Mouse (Mus musculus) CH12.LX (cell line): ENCODE measurements around the gene Mapre1. TPM values are rescaled to one million over a fixed set of nuclear protein-coding genes. Genes with fewer than 3 reads are reported as not detected.

Source experiments
- DNase-seq: peaks from one replicate; pipeline ENCODE4 v3.0.0-alpha.2; 2013; ENCODE audit errors: extremely low read depth
- H3K27ac ChIP-seq: 2 replicates; pipeline ENCODE4 v1.5.1; 2012; ENCODE audit warnings: low read depth, mild to moderate bottlenecking, control low read depth, moderate library complexity; ENCODE audit not compliant: insufficient read depth
- H3K27me3 ChIP-seq: replicated peaks from 2 replicates; pipeline ENCODE3; 2012; ENCODE audit warnings: inconsistent platforms
- H3K36me3 ChIP-seq, 2 experiments: replicated peaks in 1 of 2; 2 replicates each; pipeline versions ENCODE3 to v1.6.1; 2012; ENCODE audit warnings: inconsistent platforms in 1 of 2, low read length in 1 of 2, mild to moderate bottlenecking in 1 of 2, mixed read lengths in 1 of 2, moderate library complexity in 1 of 2; ENCODE audit not compliant: control insufficient read depth in 1 of 2, insufficient read depth in 1 of 2
- H3K4me1 ChIP-seq, 2 experiments: 2 replicates each; pipeline ENCODE4 v1.6.1; 2012; ENCODE audit warnings: inconsistent platforms in 1 of 2, moderate library complexity in 1 of 2; ENCODE audit not compliant: insufficient read depth in 2 of 2, control insufficient read depth in 1 of 2
- H3K4me2 ChIP-seq: 2 replicates; pipeline ENCODE4 v1.6.1; 2012; ENCODE audit warnings: low read depth, mild to moderate bottlenecking, control low read depth; ENCODE audit not compliant: poor library complexity, insufficient read depth, severe bottlenecking
- H3K4me3 ChIP-seq, 3 experiments: fragments of 150-350 bp in 1 of 3; sonication (generic) in 1 of 3; replicated peaks in 1 of 3; 2 replicates each; pipeline versions ENCODE3 to v1.5.1; 2011 to 2012; ENCODE audit warnings: low read depth in 2 of 3, low read length in 2 of 3, mild to moderate bottlenecking in 2 of 3, moderate library complexity in 2 of 3, control low read depth in 1 of 3, improper control_type of control experiment in 1 of 3, inconsistent platforms in 1 of 3, mixed read lengths in 1 of 3; ENCODE audit not compliant: poor library complexity in 1 of 3
- H3K79me2 ChIP-seq: replicated peaks from 2 replicates; pipeline ENCODE4 v1.6.1; 2012; ENCODE audit warnings: mild to moderate bottlenecking, moderate library complexity; ENCODE audit not compliant: control insufficient read depth, poor library complexity, insufficient read depth, severe bottlenecking; ENCODE audit errors: extremely low read depth
- H3K9ac ChIP-seq: 2 replicates; pipeline ENCODE4 v1.6.1; 2012; ENCODE audit warnings: low read depth, mild to moderate bottlenecking, control low read depth, moderate library complexity; ENCODE audit not compliant: insufficient read depth
- H3K9me3 ChIP-seq: replicated peaks from 2 replicates; pipeline ENCODE3; 2012; ENCODE audit warnings: low read length, inconsistent platforms, mixed read lengths
- BHLHE40 ChIP-seq: IDR thresholded peaks from 2 replicates; pipeline ENCODE4 v1.6.1; 2011; ENCODE audit warnings: mild to moderate bottlenecking, low read depth, low read length, improper control_type of control experiment
- CHD1 ChIP-seq: IDR thresholded peaks from 2 replicates; pipeline ENCODE4 v1.6.1; 2012; ENCODE audit warnings: low read depth, low read length, improper control_type of control experiment, inconsistent platforms
- CHD2 ChIP-seq: IDR thresholded peaks from 2 replicates; pipeline ENCODE4 v1.6.1; 2011; ENCODE audit warnings: low read length, improper control_type of control experiment
- CTCF ChIP-seq, 2 experiments: IDR thresholded peaks in 1 of 2; conservative IDR thresholded peaks in 1 of 2; 2 replicates each; pipeline ENCODE4 v1.5.1; 2011 to 2012; ENCODE audit warnings: low read depth in 2 of 2, low read length in 2 of 2, improper control_type of control experiment in 1 of 2, inconsistent platforms in 1 of 2, mild to moderate bottlenecking in 1 of 2, moderate library complexity in 1 of 2
- E2F4 ChIP-seq: IDR thresholded peaks from 2 replicates; pipeline ENCODE4 v1.6.1; 2011; ENCODE audit warnings: low read depth, low read length, improper control_type of control experiment; ENCODE audit not compliant: insufficient replicate concordance
- ELF1 ChIP-seq: IDR thresholded peaks from 2 replicates; pipeline ENCODE4 v1.6.1; 2014; ENCODE audit warnings: low read depth, mild to moderate bottlenecking, inconsistent platforms, low read length, improper control_type of control experiment
- EP300 ChIP-seq: IDR thresholded peaks from 2 replicates; pipeline ENCODE4 v1.6.1; 2011; ENCODE audit warnings: low read length, improper control_type of control experiment
- ETS1 ChIP-seq: conservative IDR thresholded peaks from 2 replicates; pipeline ENCODE4 v1.6.1; 2012; ENCODE audit warnings: low read depth, mild to moderate bottlenecking, inconsistent platforms, low read length, improper control_type of control experiment, moderate library complexity
- GABPA ChIP-seq: IDR thresholded peaks from 2 replicates; pipeline ENCODE4 v1.6.1; 2012; ENCODE audit warnings: low read depth, low read length, improper control_type of control experiment, inconsistent platforms; ENCODE audit not compliant: insufficient replicate concordance
- HCFC1 ChIP-seq: IDR thresholded peaks from 2 replicates; pipeline ENCODE4 v1.6.1; 2012; ENCODE audit warnings: low read depth, mild to moderate bottlenecking, inconsistent platforms, low read length, improper control_type of control experiment
- IRF4 ChIP-seq: IDR thresholded peaks from 2 replicates; pipeline ENCODE4 v1.6.1; 2014; ENCODE audit warnings: low read depth, mild to moderate bottlenecking, inconsistent platforms, low read length, improper control_type of control experiment
- JUN ChIP-seq: IDR thresholded peaks from 2 replicates; pipeline ENCODE4 v1.6.1; 2011; ENCODE audit warnings: low read depth, mild to moderate bottlenecking, low read length, improper control_type of control experiment, moderate library complexity; ENCODE audit not compliant: insufficient read depth
- JUND ChIP-seq: conservative IDR thresholded peaks from 2 replicates; pipeline ENCODE4 v1.6.1; 2011; ENCODE audit warnings: low read depth, low read length, improper control_type of control experiment
- KAT2A ChIP-seq: IDR thresholded peaks from 2 replicates; pipeline ENCODE4 v1.6.1; 2012; ENCODE audit warnings: low read length, improper control_type of control experiment, inconsistent platforms; ENCODE audit not compliant: insufficient replicate concordance
- MAFK ChIP-seq: IDR thresholded peaks from 2 replicates; pipeline ENCODE4 v1.6.1; 2011; ENCODE audit warnings: low read length, improper control_type of control experiment; ENCODE audit not compliant: insufficient replicate concordance
- MAX ChIP-seq: IDR thresholded peaks from 2 replicates; pipeline ENCODE4 v1.6.1; 2011; ENCODE audit warnings: low read length, improper control_type of control experiment
- MAZ ChIP-seq: IDR thresholded peaks from 2 replicates; pipeline ENCODE4 v1.6.1; 2012; ENCODE audit warnings: low read depth, mild to moderate bottlenecking, inconsistent platforms, low read length, improper control_type of control experiment, moderate library complexity
- MEF2A ChIP-seq: IDR thresholded peaks from 2 replicates; pipeline ENCODE4 v1.6.1; 2014; ENCODE audit warnings: low read depth, mild to moderate bottlenecking, inconsistent platforms, low read length, improper control_type of control experiment, borderline replicate concordance
- MXI1 ChIP-seq: IDR thresholded peaks from 2 replicates; pipeline ENCODE4 v1.6.1; 2011; ENCODE audit warnings: mild to moderate bottlenecking, low read depth, low read length, improper control_type of control experiment
- MYC ChIP-seq: IDR thresholded peaks from 2 replicates; pipeline ENCODE4 v1.6.1; 2011; ENCODE audit warnings: low read depth, mild to moderate bottlenecking, improper control_type of control experiment, low read length
- NELFE ChIP-seq: IDR thresholded peaks from 2 replicates; pipeline ENCODE4 v1.6.1; 2011; ENCODE audit warnings: low read depth, low read length, improper control_type of control experiment
- NRF1 ChIP-seq: IDR thresholded peaks from 2 replicates; pipeline ENCODE4 v1.6.1; 2014; ENCODE audit warnings: low read depth, mild to moderate bottlenecking, inconsistent platforms, low read length, improper control_type of control experiment, moderate library complexity
- PAX5 ChIP-seq: IDR thresholded peaks from 2 replicates; pipeline ENCODE4 v1.6.1; 2012; ENCODE audit warnings: low read length, inconsistent platforms, mixed read lengths
- POLR2A ChIP-seq: IDR thresholded peaks from 2 replicates; pipeline ENCODE4 v1.6.1; 2011; ENCODE audit warnings: low read depth, mild to moderate bottlenecking, improper control_type of control experiment, low read length
- POLR2AphosphoS2 ChIP-seq: IDR thresholded peaks from 2 replicates; pipeline ENCODE4 v1.6.1; 2011; ENCODE audit warnings: low read depth, low read length, improper control_type of control experiment
- RAD21 ChIP-seq: IDR thresholded peaks from 2 replicates; pipeline ENCODE4 v1.6.1; 2011; ENCODE audit warnings: low read depth, mild to moderate bottlenecking, low read length, improper control_type of control experiment, moderate library complexity
- RCOR1 ChIP-seq: conservative IDR thresholded peaks from 2 replicates; pipeline ENCODE4 v1.6.1; 2012; ENCODE audit warnings: low read depth, mild to moderate bottlenecking, inconsistent platforms, low read length, improper control_type of control experiment
- SIN3A ChIP-seq: IDR thresholded peaks from 2 replicates; pipeline ENCODE4 v1.6.1; 2012; ENCODE audit warnings: low read length, improper control_type of control experiment, inconsistent platforms
- SMC3 ChIP-seq: IDR thresholded peaks from 2 replicates; pipeline ENCODE4 v1.6.1; 2011; ENCODE audit warnings: low read depth, low read length, improper control_type of control experiment
- TBP ChIP-seq: conservative IDR thresholded peaks from 2 replicates; pipeline ENCODE4 v1.6.1; 2011; ENCODE audit warnings: low read depth, low read length, improper control_type of control experiment
- TCF12 ChIP-seq: IDR thresholded peaks from 2 replicates; pipeline ENCODE4 v1.6.1; 2014; ENCODE audit warnings: low read depth, mild to moderate bottlenecking, inconsistent platforms, low read length, improper control_type of control experiment
- UBTF ChIP-seq: IDR thresholded peaks from 2 replicates; pipeline ENCODE4 v1.6.1; 2012; ENCODE audit warnings: low read depth, mild to moderate bottlenecking, inconsistent platforms, low read length, improper control_type of control experiment, moderate library complexity
- USF1 ChIP-seq: IDR thresholded peaks from 2 replicates; pipeline ENCODE4 v1.6.1; 2014; ENCODE audit warnings: low read depth, mild to moderate bottlenecking, inconsistent platforms, low read length, improper control_type of control experiment
- USF2 ChIP-seq: conservative IDR thresholded peaks from 2 replicates; pipeline ENCODE4 v1.6.1; 2011; ENCODE audit warnings: low read depth, low read length, improper control_type of control experiment
- ZC3H11A ChIP-seq: IDR thresholded peaks from 2 replicates; pipeline ENCODE4 v1.6.1; 2012; ENCODE audit warnings: low read depth, mild to moderate bottlenecking, inconsistent platforms, low read length, improper control_type of control experiment
- ZKSCAN1 ChIP-seq: IDR thresholded peaks from 2 replicates; pipeline ENCODE4 v1.6.1; 2012; ENCODE audit warnings: low read depth, inconsistent platforms, low read length, improper control_type of control experiment, borderline replicate concordance
- ZMIZ1 ChIP-seq: IDR thresholded peaks from 2 replicates; pipeline ENCODE4 v1.6.1; 2012; ENCODE audit warnings: low read depth, mild to moderate bottlenecking, inconsistent platforms, low read length, improper control_type of control experiment
- ZNF384 ChIP-seq: IDR thresholded peaks from 2 replicates; pipeline ENCODE4 v1.6.1; 2012; ENCODE audit warnings: low read depth, low read length, improper control_type of control experiment, inconsistent platforms
- dilution Hi-C: fragments of 300-500 bp; cut with MboI; formaldehyde crosslinking; loops from 2 replicates; pipeline ENCODE4 v1.14.3; 2020; ENCODE audit warnings: low sequenced_read_pairs; ENCODE audit not compliant: extremely low pct_unique_long_range_greater_than_20kb, extremely low pct_ligation_motif_present
- in situ Hi-C: fragments of 300-500 bp; cut with MboI; formaldehyde crosslinking; loops from 3 replicates; pipeline ENCODE4 v1.14.3; 2019; ENCODE audit warnings: low sequenced_read_pairs, low pct_ligation_motif_present, low pct_unique_long_range_greater_than_20kb, mixed read lengths
- polyA plus RNA-seq: library from polyadenylated mRNA; unstranded; fragments of >175 nt; gene quantifications from 2 replicates; pipeline ENCODE4 v1.2.1, GENCODE M21; 2012; ENCODE audit warnings: low read depth; ENCODE audit not compliant: insufficient read length
- total RNA-seq, 2 experiments: library from RNA; depleted of rRNA; stranded (reverse); fragments of 300-350 nt in 1 of 2; fragments of >200 nt in 1 of 2; gene quantifications; 2 replicates each; pipeline ENCODE4 v1.2.3; 2012 to 2014

Gene Mapre1
- total RNA-seq (2012; rRNA removed) (30.8 and 44.7 TPM in 2 replicates), total RNA-seq (2014; rRNA removed) (136 and 163 TPM in 2 replicates), polyA plus RNA-seq (134 and 148 TPM in 2 replicates)

- Histone ChIP-seq H3K79me2 (peaks cover 41% of the 10 kb centered on the region), H3K4me2 (peak within 1 kb of the TSS; percentile 67), H3K27me3 (no peaks in the 10 kb centered on the region), H3K4me1 (peaks cover 16 to 39% of the 10 kb centered on the region in 2 experiments), H3K36me3 (peaks cover 4 to 26% of the 10 kb centered on the region in 2 experiments), H3K4me3 (peak within 1 kb of the TSS; percentile 87 to 97 (median 92)), H3K9me3 (no peaks in the 10 kb centered on the region), H3K9ac (peak within 1 kb of the TSS; percentile 92), H3K27ac (no peak within 1 kb of the TSS; the same call in 1 of the 2 replicates)
- dilution Hi-C loops = no loop called here
- peak; percentile 99 for DNase-seq
- in situ Hi-C loops = no loop called here
- TF ChIP-seq EP300 (no peak), PAX5 (no peak), MAX (peak; percentile 99), MAZ (no peak), HCFC1 (peak; percentile 58; the same call in 1 of the 2 replicates), BHLHE40 (no peak; the same call in 1 of the 2 replicates), ZNF384 (no peak), MEF2A (no peak), NRF1 (peak; percentile 74), GABPA (no peak), E2F4 (no peak), USF1 (peak; percentile 100), IRF4 (no peak; the same call in 1 of the 2 replicates), CTCF (conservative IDR thresholded peaks at IDR 0.05 in 1 of 2, IDR thresholded peaks at IDR 0.05 in 1 of 2; ENCODE audit: low read depth in 2 of 2, low read length in 2 of 2) (no peak), ETS1 (no peak), USF2 (peak; percentile 99), UBTF (no peak), MAFK (no peak), RCOR1 (no peak), RAD21 (no peak), ZMIZ1 (peak; percentile 71), SMC3 (no peak), KAT2A (no peak), ZKSCAN1 (no peak), JUN (no peak), SIN3A (no peak), JUND (no peak), MXI1 (no peak), TCF12 (0 out of 2 replicates have a peak, but pooled peaks have one; percentile 34), POLR2A (peak; percentile 89), TBP (peak; percentile 84; the same call in 1 of the 2 replicates), CHD2 (no peak), ZC3H11A (no peak), MYC (no peak), CHD1 (no peak), POLR2AphosphoS2 (no peak), ELF1 (no peak), NELFE (peak; percentile 79)
These were observed at the start of gene Mapre1 for GRCm38 (mm10) chr2:153740500-153741436. Gene Mapre1 (plus strand): TSS chr2:153741274.
